Mouse (Mus musculus) adrenal gland, adult 18-20 months (tissue): ENCODE measurements around the gene Nsl1. TPM values are rescaled to one million over a fixed set of nuclear protein-coding genes. Genes with fewer than 3 reads are reported as not detected.

Experiments used
- DNase-seq, 2 experiments: peaks; one replicate each; pipeline ENCODE4 v3.0.0; 2021 to 2022; ENCODE audit warnings: low spot score in 2 of 2
- total RNA-seq, 2 experiments: library from RNA; stranded (reverse); gene quantifications; 1 replicate in 1 of 2; 2 replicates in 1 of 2; pipeline ENCODE4 v1.2.3; 2021

The Nsl1 gene
- total RNA-seq, 2 experiments from 2014 or later, result 0.58 to 0.63 TPM

DNA sequence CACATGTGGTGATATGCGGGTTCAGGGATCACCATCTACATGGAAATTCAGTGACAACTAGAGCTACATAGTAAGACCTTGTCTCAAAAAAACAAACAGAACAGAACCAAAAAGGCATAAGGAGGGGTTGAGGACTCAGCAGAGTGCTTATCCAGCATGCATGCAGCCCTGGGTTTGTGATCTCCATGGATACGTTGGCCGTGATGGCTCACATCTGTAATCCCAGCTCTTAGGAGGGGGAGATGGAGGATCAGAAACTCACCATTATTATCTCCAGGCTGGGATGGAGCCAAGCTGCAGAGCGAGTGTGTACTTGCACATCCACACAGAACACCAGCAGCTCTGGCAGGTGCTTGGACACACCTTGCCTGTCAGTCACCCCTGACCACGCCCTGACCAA, 69.4 kb downstream of the Nsl1 start:
- DNase-seq, result no peak

DNA sequence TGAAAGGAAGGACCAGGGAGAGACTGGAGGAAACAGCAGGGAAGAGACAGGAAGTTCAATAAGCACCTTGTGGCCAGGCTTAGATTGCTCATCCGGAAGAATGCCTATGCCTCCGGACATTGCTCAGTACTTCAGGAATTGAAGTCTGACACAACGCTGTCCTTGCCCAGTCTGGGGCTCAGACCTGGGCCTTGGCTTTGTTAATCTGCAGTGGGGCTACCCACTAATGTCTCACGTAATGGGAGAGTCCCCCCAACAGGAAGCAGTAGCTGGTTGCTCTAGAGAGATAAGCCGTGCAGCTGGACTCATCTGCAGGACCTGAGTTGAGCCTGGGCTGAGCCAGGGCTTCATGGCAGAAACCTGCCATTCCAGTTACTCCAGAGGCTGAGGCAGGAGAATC, 70.1 kb downstream of the Nsl1 start:
- DNase-seq, result no peak

DNA sequence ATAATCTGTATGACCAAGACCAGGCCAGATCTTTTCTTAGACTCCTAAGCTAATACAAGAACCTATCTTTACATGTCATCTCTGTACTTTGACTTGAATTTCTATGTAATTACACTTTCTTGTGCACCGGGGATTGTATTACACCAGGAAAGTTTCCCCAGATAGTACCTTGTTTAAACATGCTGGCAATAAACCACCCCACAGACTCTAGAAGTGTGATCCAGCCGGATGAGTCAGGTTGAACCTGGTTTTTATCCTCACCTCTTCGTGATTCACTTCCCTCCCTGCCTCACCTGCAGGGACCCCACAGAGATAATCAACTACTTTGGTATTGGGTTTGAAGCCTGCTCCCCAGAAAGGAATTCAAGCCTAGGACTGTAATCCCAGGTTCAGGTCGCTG, 72.6 kb downstream of the Nsl1 start:
- DNase-seq, result no peak

Other genes with a start within 250 kb of the Nsl1 start
- gene Rps6kc1, start 151.2 kb upstream of the Nsl1 start, total RNA-seq, result 10 to 100 TPM; 18.9 to 20.7 TPM
- gene Angel2, start 137.9 kb upstream of the Nsl1 start, total RNA-seq, result 10 to 100 TPM; 44.7 to 47.7 TPM
- gene Vash2, start 83.7 kb upstream of the Nsl1 start, total RNA-seq, result under 1 TPM in 1 of 2 experiments, not detected in 1; 0.22 TPM
- 10 to 100 TPM in 1 of 2 experiments, 1 to 10 TPM in 1; 9.9 to 14.6 TPM for gene Flvcr1, start 36.9 kb upstream of the Nsl1 start, total RNA-seq
- gene Spata45, start 26.4 kb upstream of the Nsl1 start, total RNA-seq, result not detected
- 10 to 100 TPM; 14.0 to 16.4 TPM for gene Tatdn3, start 80 bp upstream of the Nsl1 start, total RNA-seq
- gene Batf3, start 34.8 kb downstream of the Nsl1 start, total RNA-seq, result 1 to 10 TPM; 1.5 to 9.7 TPM
- not detected for gene Fam71a, start 101.8 kb downstream of the Nsl1 start, total RNA-seq
- 10 to 100 TPM in 1 of 2 experiments, 1 to 10 TPM in 1; 6.0 to 30.7 TPM for gene Atf3, start 155.0 kb downstream of the Nsl1 start, total RNA-seq